Mouse (Mus musculus): ENCODE measurements around the gene Kmt5a.

The Kmt5a gene

DNA sequence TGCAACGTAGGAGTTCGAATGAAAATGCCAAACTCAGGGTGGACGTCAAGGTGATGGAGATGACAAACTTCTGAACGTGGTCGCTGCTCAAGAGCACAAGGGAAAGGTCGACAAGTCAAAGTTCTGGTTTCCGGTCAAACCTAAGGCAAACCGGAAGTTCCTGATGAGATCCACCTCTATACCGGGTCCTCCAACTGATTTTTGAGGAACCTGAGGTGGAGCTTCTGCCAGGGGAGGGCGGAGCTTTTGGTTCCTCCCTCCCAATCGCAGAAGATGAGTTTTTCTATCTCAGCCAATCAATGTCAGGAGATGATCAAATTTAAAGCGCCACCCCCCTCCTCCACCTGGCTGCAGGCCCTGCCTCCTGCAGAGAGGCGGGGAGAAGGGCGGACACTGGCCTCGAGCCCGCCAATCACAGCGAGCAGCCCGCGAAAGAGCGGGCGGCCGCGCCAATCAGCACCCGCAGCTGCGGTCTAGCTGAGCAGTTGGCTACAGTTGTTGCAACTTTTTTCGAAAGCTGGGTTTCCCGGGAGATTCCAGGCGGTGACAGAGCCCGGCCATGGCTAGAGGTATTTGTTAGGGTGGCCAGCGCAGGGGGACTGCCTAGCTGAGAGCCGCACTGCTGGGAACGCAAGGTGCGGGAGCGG is at the start of gene Kmt5a:
TSS of gene Kmt5a (plus strand) at position 484 of the 647 bp plus-strand sequence.
- peak; percentile 95 for DNase-seq (ENCODE audit: low spot score)

DNA sequence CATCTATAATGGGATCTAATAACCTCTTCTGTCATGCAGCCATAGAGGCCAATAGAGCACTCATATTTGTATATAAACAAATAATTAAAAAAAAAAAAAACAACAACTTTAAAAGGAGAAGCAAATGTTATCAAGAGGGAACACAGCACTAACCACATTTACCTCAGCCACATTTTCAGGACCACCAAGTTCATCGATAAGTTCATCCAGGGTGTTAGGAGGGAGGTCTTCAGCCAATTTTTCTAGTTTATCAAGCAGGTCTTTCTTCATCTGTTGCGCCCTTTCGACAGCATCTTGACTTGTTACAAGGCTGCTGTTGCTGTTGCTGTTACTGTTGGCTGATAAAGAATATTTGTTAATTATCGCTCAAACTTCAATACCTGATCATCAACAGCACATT is 47.3 kb upstream of the Kmt5a start:
- DNase-seq (ENCODE audit: low spot score): no peak

DNA sequence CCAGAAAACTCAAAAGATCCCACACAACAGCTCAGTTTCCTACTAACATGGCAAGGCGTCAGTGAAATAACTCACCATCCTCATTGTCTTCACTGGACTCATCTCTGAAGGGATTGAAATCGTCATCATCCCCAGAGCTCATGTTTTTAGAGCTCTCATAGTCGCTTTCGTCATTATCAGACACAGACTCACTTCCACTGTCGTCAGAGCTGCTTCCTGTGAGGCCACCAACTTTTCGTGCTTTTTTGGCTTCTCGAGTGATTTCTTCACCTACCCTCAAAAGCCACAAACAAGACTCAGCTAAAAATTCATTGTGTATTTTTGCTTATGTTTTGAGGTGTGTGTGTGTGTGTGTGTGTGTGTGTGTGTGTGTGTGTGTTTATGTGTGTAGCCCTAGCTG is 46.0 kb upstream of the Kmt5a start:
- no peak for DNase-seq (ENCODE audit: low spot score)

GRCm38 (mm10) chr5:124410808-124411207 is 28.9 kb upstream of the Kmt5a start:
- no peak for DNase-seq (ENCODE audit: low spot score)

- DNase-seq (ENCODE audit: low spot score): no peak
Observed at GRCm38 (mm10) chr5:124412163-124412562, 27.6 kb upstream of the Kmt5a start.

- no peak for DNase-seq (ENCODE audit: low spot score)
Observed at GRCm38 (mm10) chr5:124418903-124419302, 20.8 kb upstream of the Kmt5a start.

GRCm38 (mm10) chr5:124421786-124422185 is 17.9 kb upstream of the Kmt5a start:
- no peak for DNase-seq (ENCODE audit: low spot score)

GRCm38 (mm10) chr5:124424200-124424722 is 15.5 kb upstream of the Kmt5a start:
- no peak for DNase-seq (ENCODE audit: low spot score)

- DNase-seq (ENCODE audit: low spot score): no peak
Observed at GRCm38 (mm10) chr5:124424723-124425411, 14.9 kb upstream of the Kmt5a start.

- peak; percentile 90 for DNase-seq (ENCODE audit: low spot score)
Observed at GRCm38 (mm10) chr5:124425412-124426259, 14.1 kb upstream of the Kmt5a start, which contains the start of gene Sbno1. Sbno1 (minus strand) TSS chr5:124426001.

DNA sequence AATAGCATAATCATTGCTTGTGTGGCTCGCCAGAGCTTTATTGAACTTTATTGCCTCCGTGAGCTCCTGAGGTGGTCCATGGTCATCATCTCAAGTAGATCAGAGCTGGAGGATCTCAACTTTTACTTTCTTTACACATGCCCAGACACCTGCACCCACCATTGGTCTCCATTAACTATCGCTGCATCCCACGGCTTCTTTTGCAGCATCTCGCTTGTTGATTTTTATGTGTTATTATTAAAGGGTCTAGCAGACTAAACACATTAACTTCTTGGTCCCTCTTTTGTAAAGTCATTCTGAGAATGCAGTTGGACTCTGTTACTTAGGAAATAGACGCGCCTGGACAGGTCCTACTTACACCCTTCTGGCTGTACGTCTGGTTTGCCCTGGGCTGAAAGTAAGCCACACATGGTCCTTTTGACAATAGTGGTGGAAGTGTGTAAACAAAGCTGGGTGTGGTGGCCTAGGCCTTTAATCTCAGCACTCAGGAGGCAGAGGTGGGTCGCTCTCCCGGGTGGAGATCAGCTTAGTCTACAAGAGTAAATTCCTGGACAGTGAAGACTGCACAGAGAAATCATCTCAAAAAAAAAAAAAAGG is 13.2 kb upstream of the Kmt5a start:
- DNase-seq (ENCODE audit: low spot score): no peak

DNA sequence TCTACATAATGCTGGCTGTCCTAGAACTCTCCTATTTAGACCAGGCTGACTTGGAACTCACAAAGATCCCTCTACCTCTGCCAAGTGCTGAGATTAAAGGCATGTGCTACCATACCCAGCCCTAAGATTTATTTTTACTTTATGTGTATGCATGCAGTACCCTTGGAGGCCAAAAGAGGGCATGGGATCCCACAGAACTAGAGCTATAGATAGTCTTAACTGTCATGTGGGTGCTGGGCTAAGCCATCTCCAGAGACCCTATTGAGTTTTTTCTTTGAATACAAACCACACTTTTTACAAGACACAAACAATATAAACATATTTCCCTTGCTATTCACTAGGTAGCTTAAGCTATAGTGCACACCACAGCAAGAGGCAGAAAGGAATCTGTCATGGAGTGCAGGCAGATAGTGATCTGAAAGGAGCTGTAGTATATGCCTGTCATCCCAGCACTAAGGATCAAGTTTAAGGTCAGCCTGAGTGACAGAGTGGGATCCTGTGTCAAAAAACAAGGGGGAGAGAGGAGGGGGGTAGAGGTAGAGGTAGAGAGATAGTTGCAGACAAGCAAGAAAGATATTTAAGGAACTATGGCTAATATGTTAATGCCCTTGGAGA is 7.2 kb upstream of the Kmt5a start:
- DNase-seq (ENCODE audit: low spot score): no peak

DNA sequence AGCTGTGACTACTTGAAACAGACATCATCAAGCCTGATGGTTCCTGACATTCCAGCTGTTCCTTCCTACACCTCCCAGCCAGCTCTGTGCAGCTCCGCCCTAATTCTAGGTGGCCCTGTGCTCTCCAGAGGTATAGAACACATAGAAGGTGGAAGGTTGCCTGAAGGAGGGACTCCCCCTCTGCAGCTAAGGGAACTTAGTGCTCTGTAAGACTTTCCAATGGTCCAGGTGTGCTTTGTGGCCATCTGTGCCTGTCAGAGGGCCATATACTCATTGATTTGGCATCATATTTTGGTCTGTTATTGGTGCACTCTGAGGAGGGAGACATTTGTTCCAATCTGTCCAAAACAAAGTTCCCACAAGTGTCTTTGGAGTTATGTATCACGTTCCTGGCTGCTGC is 6.7 kb upstream of the Kmt5a start:
- no peak for DNase-seq (ENCODE audit: low spot score)

GRCm38 (mm10) chr5:124438229-124438628 is 1.5 kb upstream of the Kmt5a start:
- no peak for DNase-seq (ENCODE audit: low spot score)

- no peak for DNase-seq (ENCODE audit: low spot score)
Observed at GRCm38 (mm10) chr5:124438746-124439145, 984 bp upstream of the Kmt5a start.

GRCm38 (mm10) chr5:124440094-124440701 is 468 bp downstream of the Kmt5a start:
- DNase-seq (ENCODE audit: low spot score): peak; percentile 66

DNA sequence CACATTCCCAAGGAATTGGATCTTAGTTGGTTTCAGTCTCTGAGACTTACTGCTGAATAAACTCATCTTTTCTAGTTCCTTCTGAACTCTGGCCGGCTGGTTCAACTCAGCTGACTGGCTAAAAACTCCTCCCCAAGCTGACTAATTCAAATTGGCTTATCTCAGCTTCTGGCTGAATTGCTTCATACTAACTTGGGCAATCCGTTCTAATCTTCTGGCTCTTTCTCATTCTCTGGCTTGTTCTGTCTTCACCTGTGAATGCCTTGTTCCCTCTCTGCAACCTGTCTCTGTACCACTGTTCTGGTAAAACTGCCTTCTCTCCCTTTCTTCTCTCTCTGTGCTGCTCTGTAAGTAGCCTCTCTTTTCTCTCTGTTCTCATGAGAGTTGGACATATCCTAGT is 2.9 kb downstream of the Kmt5a start:
- no peak for DNase-seq (ENCODE audit: low spot score)

DNA sequence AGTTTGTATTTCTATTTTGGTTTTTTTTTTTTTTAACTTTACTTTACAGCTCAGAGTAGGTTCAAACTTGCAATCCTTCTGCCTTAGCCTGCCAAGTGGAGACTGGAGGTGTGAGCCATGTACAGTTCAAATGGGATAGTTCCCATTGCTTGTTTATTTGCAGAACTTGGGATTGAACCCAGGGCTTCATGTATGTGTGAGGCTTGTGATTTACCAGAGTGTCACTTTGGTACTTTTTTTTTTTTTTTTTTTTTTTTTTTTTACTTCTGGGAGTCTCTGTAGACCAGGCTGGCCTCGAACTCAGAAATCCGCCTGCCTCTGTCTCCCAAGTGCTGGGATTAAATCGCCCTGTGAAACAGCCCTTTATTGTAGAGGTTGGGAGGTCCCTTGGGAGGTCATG is 4.5 kb downstream of the Kmt5a start:
- DNase-seq (ENCODE audit: low spot score): no peak

- DNase-seq (ENCODE audit: low spot score): peak; percentile 81
Observed at GRCm38 (mm10) chr5:124444661-124445561, 5.2 kb downstream of the Kmt5a start.

DNA sequence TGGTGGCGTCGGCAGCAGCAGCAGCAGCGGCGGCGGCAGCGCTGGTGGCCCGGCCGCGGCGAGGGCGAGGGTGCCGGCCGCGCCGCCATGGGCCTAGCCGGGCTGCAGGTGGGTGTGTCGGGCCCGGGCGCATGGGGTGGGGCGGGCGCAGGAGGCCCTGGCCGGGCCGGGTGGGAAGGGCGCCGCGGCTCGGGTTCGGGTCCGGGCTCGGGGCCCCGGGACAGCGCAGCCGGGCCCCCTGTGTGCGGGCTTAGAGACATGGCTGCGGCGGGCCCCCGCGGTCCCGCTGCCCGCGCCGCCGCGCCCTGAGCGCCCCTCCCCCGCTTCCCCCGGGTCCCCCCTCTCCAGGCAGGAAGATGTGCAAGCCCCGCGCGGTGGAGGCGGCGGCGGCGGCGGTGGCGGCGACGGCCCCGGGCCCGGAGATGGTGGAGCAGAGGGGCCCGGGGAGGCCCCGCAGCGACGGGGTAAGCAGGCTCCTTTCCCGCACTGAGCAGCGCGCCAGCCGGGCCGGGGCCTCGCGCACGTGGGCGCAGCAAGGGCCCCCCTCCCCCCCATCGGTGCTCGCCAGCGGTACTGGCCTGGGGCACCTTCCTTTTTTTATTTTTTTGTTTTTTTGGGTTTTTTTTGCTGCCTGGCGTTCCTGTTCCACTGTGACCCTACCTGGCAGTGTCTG is 6.0 kb downstream of the Kmt5a start:
- DNase-seq (ENCODE audit: low spot score): peak; percentile 63
